Mouse (Mus musculus): Measurements from ENCODE around the gene Btn1a1. TPM values are rescaled to one million over a fixed set of nuclear protein-coding genes. Genes with fewer than 3 reads are reported as not detected.

The Btn1a1 gene
- polyA plus RNA-seq, 1 experiment from 2014 or later, result 0.06 TPM

- DNase-seq (ENCODE audit: low spot score), result no peak
- no peaks in the 10 kb centered on the region for H3K36me3 ChIP-seq
- peak overlapping the region; percentile 5; the same call in 1 of the 2 replicates for H3K4me3 ChIP-seq
- no peak overlapping the region for H3K27ac ChIP-seq (replicated peaks)
- no peaks in the 10 kb centered on the region for H3K27me3 ChIP-seq (ENCODE audit: low read depth, poor library complexity, severe bottlenecking)
- no peaks in the 10 kb centered on the region for H3K9me3 ChIP-seq (replicated peaks)
- H3K4me1 ChIP-seq, result peaks cover 46% of the 10 kb centered on the region
- under 1% methylated on average over 7 of the region's 7 CpGs for WGBS
These were observed 34.2 kb upstream of the Btn1a1 start for GRCm38 (mm10) chr13:23499943-23500342.

DNA sequence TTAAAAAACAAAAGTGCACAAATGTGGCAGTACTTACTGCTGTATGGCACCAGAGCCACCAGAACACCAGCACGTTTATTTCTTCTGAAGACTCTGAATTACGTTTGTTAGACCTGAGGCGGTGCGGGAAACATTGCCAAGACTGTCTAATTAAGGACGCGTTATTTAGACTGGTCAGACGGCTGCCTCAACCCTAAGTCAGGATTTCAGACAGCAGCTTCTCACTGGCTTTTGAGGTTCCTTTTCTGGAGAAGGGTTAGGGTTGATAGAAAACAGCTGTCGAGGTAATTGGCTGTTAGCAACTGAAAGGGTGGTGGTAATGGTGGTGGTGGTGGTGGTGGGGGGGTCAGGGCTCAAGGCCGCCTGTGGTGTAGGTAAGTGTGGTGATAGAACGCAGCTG is 33.0 kb upstream of the Btn1a1 start:
- no peak for DNase-seq (ENCODE audit: low spot score)
- peaks cover 38% of the 10 kb centered on the region for H3K4me1 ChIP-seq
- H3K27ac ChIP-seq (replicated peaks), result no peak overlapping the region
- 6% methylated on average over 10 of the region's 10 CpGs for whole genome bisulfite sequencing
- peak overlapping the region; percentile 53 for H3K4me3 ChIP-seq
- no peaks in the 10 kb centered on the region for H3K9me3 ChIP-seq (replicated peaks)
- H3K36me3 ChIP-seq, result no peaks in the 10 kb centered on the region
- 0 out of 2 replicates have a peak, but pooled peaks cover 2% of the 10 kb centered on the region for H3K27me3 ChIP-seq (ENCODE audit: low read depth, poor library complexity, severe bottlenecking)

DNA sequence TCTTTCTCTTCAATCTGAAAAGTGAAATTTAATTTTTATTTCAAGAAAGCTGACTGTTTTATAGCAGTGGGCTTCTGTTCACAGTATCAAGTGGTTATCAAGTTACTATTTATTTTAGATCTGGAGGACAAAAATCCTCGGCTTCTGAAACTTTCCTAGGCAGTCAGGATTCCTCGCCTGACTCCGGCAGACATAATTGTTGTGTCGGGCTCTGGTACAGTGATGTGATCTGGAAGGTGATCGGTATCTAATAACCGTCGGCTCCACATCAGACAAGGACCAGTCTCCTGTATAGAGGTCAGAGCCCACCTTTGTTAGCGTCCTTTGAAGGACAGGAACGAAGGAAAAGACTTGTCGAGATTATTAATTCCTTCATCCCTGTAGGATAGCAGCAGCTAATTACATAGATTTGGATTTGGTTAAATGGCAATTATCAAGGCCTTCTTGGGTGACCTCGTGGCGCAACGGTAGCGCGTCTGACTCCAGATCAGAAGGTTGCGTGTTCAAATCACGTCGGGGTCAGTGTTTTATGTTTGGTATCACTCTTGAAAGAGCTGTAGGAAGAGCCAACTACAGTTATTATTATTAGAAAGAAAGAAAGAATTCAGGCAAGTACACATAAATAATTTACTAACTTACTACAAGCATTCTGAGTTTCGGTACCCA is 32.1 kb upstream of the Btn1a1 start:
- no peak overlapping the region; the same call in 1 of the 2 replicates for H3K27ac ChIP-seq (replicated peaks)
- peaks cover 33% of the 10 kb centered on the region for H3K4me1 ChIP-seq
- no peaks in the 10 kb centered on the region for H3K9me3 ChIP-seq (replicated peaks)
- peak overlapping the region; percentile 53 for H3K4me3 ChIP-seq
- peaks cover 7% of the 10 kb centered on the region; the same call in 1 of the 2 replicates for H3K27me3 ChIP-seq (ENCODE audit: low read depth, poor library complexity, severe bottlenecking)
- peak; percentile 76 for DNase-seq (ENCODE audit: low spot score)
- under 1% methylated on average over 19 of the region's 19 CpGs for WGBS
- no peaks in the 10 kb centered on the region for H3K36me3 ChIP-seq

DNA sequence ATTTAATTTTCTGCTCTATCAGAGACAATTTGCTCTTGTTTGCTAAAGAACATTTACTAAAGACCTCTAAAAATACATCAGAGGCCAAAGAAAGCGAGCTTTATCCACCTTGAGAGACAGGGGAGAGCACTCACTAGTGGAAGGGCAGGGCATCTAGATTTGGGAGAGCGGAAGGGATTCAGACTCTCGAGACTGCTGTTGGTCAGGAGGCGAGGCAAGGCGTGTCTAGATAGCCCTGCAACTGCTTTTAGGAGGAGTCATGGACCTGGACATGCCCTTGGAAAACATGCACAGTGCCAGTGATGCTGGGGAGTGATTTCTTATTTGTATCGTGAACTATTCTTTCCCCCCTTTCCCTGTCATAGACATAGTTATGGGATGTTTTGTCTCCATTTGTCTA is 29.8 kb upstream of the Btn1a1 start:
- Histone ChIP-seq H3K27ac (replicated peaks) (no peak overlapping the region), H3K36me3 (no peaks in the 10 kb centered on the region), H3K4me3 (no peak overlapping the region), H3K9me3 (replicated peaks) (no peaks in the 10 kb centered on the region), H3K4me1 (peaks cover 33% of the 10 kb centered on the region), H3K27me3 (ENCODE audit: low read depth, poor library complexity, severe bottlenecking) (peaks cover 9% of the 10 kb centered on the region; the same call in 1 of the 2 replicates)
- DNase-seq (ENCODE audit: low spot score), result no peak
- WGBS, result 73% methylated on average over 6 of the region's 6 CpGs

- Histone ChIP-seq H3K4me1 (peaks cover 26% of the 10 kb centered on the region), H3K36me3 (no peaks in the 10 kb centered on the region), H3K9me3 (replicated peaks) (no peaks in the 10 kb centered on the region), H3K4me3 (peak overlapping the region; percentile 43), H3K27me3 (ENCODE audit: low read depth, poor library complexity, severe bottlenecking) (peaks cover 22% of the 10 kb centered on the region), H3K27ac (replicated peaks) (0 out of 2 replicates have a peak overlapping the region, but pooled peaks have one; percentile 4)
- WGBS, result 5% methylated on average over 14 of the region's 14 CpGs
- no peak for DNase-seq (ENCODE audit: low spot score)
These were observed 26.3 kb upstream of the Btn1a1 start for GRCm38 (mm10) chr13:23491990-23492389.

- no peak for DNase-seq (ENCODE audit: low spot score)
- Histone ChIP-seq H3K4me3 (no peak overlapping the region), H3K9me3 (replicated peaks) (no peaks in the 10 kb centered on the region), H3K27me3 (ENCODE audit: low read depth, poor library complexity, severe bottlenecking) (peaks cover 25% of the 10 kb centered on the region), H3K27ac (replicated peaks) (no peak overlapping the region), H3K36me3 (no peaks in the 10 kb centered on the region), H3K4me1 (peaks cover 26% of the 10 kb centered on the region)
- 16% methylated on average over 1 of the region's 1 CpGs for WGBS
These were observed 25.6 kb upstream of the Btn1a1 start for GRCm38 (mm10) chr13:23491263-23491662.

- no peaks in the 10 kb centered on the region for H3K36me3 ChIP-seq
- H3K9me3 ChIP-seq (replicated peaks), result no peaks in the 10 kb centered on the region
- no peak for DNase-seq (ENCODE audit: low spot score)
- peaks cover 25% of the 10 kb centered on the region for H3K27me3 ChIP-seq (ENCODE audit: low read depth, poor library complexity, severe bottlenecking)
- H3K4me3 ChIP-seq, result no peak overlapping the region
- peaks cover 26% of the 10 kb centered on the region for H3K4me1 ChIP-seq
- WGBS, result 92% methylated on average over 1 of the region's 1 CpGs
- H3K27ac ChIP-seq (replicated peaks), result no peak overlapping the region
These were observed 25.2 kb upstream of the Btn1a1 start for GRCm38 (mm10) chr13:23490863-23491262.

GRCm38 (mm10) chr13:23488400-23489322 is 23.0 kb upstream of the Btn1a1 start, which contains the start of gene Btn2a2:
Gene Btn2a2, minus strand, starts transcription at chr13:23488857.
- H3K9me3 ChIP-seq (replicated peaks), result no peaks in the 10 kb centered on the region
- WGBS, result 1% methylated on average over 13 of the region's 14 CpGs
- peak within 1 kb of the TSS; percentile 42 for H3K27ac ChIP-seq (replicated peaks)
- no peaks in the 10 kb centered on the region for H3K36me3 ChIP-seq
- peak; percentile 62 for DNase-seq (ENCODE audit: low spot score)
- H3K27me3 ChIP-seq (ENCODE audit: low read depth, poor library complexity, severe bottlenecking), result peaks cover 23% of the 10 kb centered on the region
- peaks cover 26% of the 10 kb centered on the region for H3K4me1 ChIP-seq
- H3K4me3 ChIP-seq, result peak within 1 kb of the TSS; percentile 50

DNA sequence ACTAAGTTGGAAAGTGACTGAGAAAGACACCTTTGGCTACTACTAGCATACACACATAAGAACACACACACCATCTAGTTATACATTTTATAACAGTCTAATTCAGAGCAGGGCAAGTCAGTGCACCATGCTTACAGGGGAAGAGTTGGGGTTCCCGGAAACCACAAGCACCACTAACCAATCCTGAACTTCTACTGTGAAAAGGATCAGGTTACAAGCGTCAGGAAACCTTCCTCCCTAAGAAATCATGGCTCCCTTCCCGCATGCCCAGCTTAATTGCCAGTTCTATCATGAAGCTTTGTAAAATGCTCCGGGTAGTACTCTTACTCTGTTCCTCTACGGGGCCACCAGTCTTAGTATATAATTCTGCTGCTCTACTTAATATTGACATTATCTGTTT is 19.6 kb upstream of the Btn1a1 start:
- Histone ChIP-seq H3K4me3 (no peak overlapping the region), H3K4me1 (peaks cover 14% of the 10 kb centered on the region), H3K27ac (replicated peaks) (no peak overlapping the region), H3K27me3 (ENCODE audit: low read depth, poor library complexity, severe bottlenecking) (peaks cover 16% of the 10 kb centered on the region; the same call in 1 of the 2 replicates), H3K9me3 (replicated peaks) (no peaks in the 10 kb centered on the region), H3K36me3 (no peaks in the 10 kb centered on the region)
- 51% methylated on average over 5 of the region's 5 CpGs for WGBS
- no peak for DNase-seq (ENCODE audit: low spot score)

- DNase-seq (ENCODE audit: low spot score), result no peak
- Histone ChIP-seq H3K4me3 (no peak overlapping the region), H3K36me3 (no peaks in the 10 kb centered on the region), H3K27me3 (ENCODE audit: low read depth, poor library complexity, severe bottlenecking) (peaks cover 13% of the 10 kb centered on the region; the same call in 1 of the 2 replicates), H3K4me1 (peaks cover 5% of the 10 kb centered on the region), H3K27ac (replicated peaks) (no peak overlapping the region), H3K9me3 (replicated peaks) (no peaks in the 10 kb centered on the region)
- WGBS, result 79% methylated on average over 2 of the region's 2 CpGs
These were observed 17.5 kb upstream of the Btn1a1 start for GRCm38 (mm10) chr13:23483153-23483552.

GRCm38 (mm10) chr13:23475658-23476057 is 10.0 kb upstream of the Btn1a1 start:
- 17% methylated on average over 2 of the region's 2 CpGs for WGBS
- no peaks in the 10 kb centered on the region for H3K36me3 ChIP-seq
- no peaks in the 10 kb centered on the region for H3K9me3 ChIP-seq (replicated peaks)
- peaks cover 11% of the 10 kb centered on the region for H3K4me1 ChIP-seq
- H3K27me3 ChIP-seq (ENCODE audit: low read depth, poor library complexity, severe bottlenecking), result no peaks in the 10 kb centered on the region
- H3K4me3 ChIP-seq, result 0 out of 2 replicates have a peak overlapping the region, but pooled peaks have one; percentile 25
- H3K27ac ChIP-seq (replicated peaks), result peak overlapping the region; percentile 80
- no peak for DNase-seq (ENCODE audit: low spot score)

- 1% methylated on average over 9 of the region's 9 CpGs for WGBS
- Histone ChIP-seq H3K4me1 (peaks cover 27% of the 10 kb centered on the region), H3K27ac (replicated peaks) (no peak overlapping the region), H3K36me3 (no peaks in the 10 kb centered on the region), H3K27me3 (ENCODE audit: low read depth, poor library complexity, severe bottlenecking) (peaks cover 6% of the 10 kb centered on the region), H3K4me3 (0 out of 2 replicates have a peak overlapping the region, but pooled peaks have one; percentile 5), H3K9me3 (replicated peaks) (no peaks in the 10 kb centered on the region)
- DNase-seq (ENCODE audit: low spot score), result peak; percentile 83
These were observed 1.2 kb upstream of the Btn1a1 start for GRCm38 (mm10) chr13:23466911-23467310.
